Comparison of ENCODE assay signal across 23 mouse cellular contexts in genomic region chr9:57773754-57774153, GRCm38 (mm10). TPM values are rescaled to one million over a fixed set of nuclear protein-coding genes. Genes with fewer than 3 reads are reported as not detected.
DNase-seq lines count a peak whose midpoint lies in the region; ATAC-seq and TF ChIP-seq lines count a peak whose summit lies in the region.
"Had no signal": no experiment of that assay in that cellular context is flagged by ENCODE, and none has a peak within 500 bp of the region (broad histone marks: within the 10 kb centered on the region; RNA-seq: fewer than 3 reads in every experiment).

No protein-coding gene starts in this region.

- peaks cover 82% of the 10 kb centered on the region for H3K4me1 ChIP-seq in erythroblast, embryonic 14.5 days (ENCODE audit: control insufficient read depth)
- peaks cover 7% of the 10 kb centered on the region for H3K4me1 ChIP-seq in cortical plate, adult 2 months (ENCODE audit: control insufficient read depth, insufficient read depth, low read length)
- H3K4me1 ChIP-seq in liver, embryonic 14.5 days (replicated peaks; ENCODE audit: control insufficient read depth in 2 of 2, insufficient read depth in 2 of 2, low read length in 1 of 2) = peaks cover 49 to 61% of the 10 kb centered on the region in 2 experiments
- H3K4me1 ChIP-seq: embryonic facial prominence, embryonic 15.5 days; limb, embryonic 13.5 days; midbrain, embryonic 15.5 days; neural tube, embryonic 15.5 days had no signal

- H3K36me3 ChIP-seq in erythroblast, embryonic 14.5 days (ENCODE audit: control insufficient read depth) = peaks cover 15% of the 10 kb centered on the region
- H3K36me3 ChIP-seq in liver, embryonic 14.5 days (replicated peaks; ENCODE audit: control insufficient read depth, insufficient read depth, low read depth) = no peaks in the 10 kb centered on the region
- H3K36me3 ChIP-seq: embryonic facial prominence, embryonic 15.5 days; forebrain, embryonic 12.5 days; intestine, embryonic 15.5 days; limb, embryonic 13.5 days; midbrain, embryonic 15.5 days; neural tube, embryonic 15.5 days had no signal

- ATAC-seq in erythroblast, adult 5-6 weeks (replicated peaks; ENCODE audit: low FRiP score, poor library complexity, severe bottlenecking) = no peak
- ATAC-seq in liver, embryonic 14.5 days (ENCODE audit: insufficient read depth) = peak; percentile 5; the same call in 1 of the 2 replicates
- ATAC-seq: intestine, embryonic 15.5 days; midbrain, embryonic 15.5 days had no signal

- intact Hi-C loops in left cerebral cortex, adult 2 months (cut with DNase I) = no loop called here
- intact Hi-C loops in left cerebral cortex, postnatal 25 days (cut with DNase I) = no loop called here

- no peaks in the 10 kb centered on the region for H3K27me3 ChIP-seq in erythroblast, embryonic 14.5 days (ENCODE audit: control insufficient read depth)
- no peaks in the 10 kb centered on the region for H3K27me3 ChIP-seq in liver, embryonic 14.5 days (ENCODE audit: control insufficient read depth, insufficient read depth, low read length)
- H3K27me3 ChIP-seq: CH12.LX; embryonic facial prominence, embryonic 15.5 days; forebrain, embryonic 12.5 days; intestine, embryonic 15.5 days; limb, embryonic 13.5 days; megakaryocyte, embryonic 14.5 days; midbrain, embryonic 15.5 days; neural tube, embryonic 15.5 days had no signal

- peak overlapping the region; percentile 45 for H3K4me2 ChIP-seq in liver, embryonic 14.5 days (ENCODE audit: low read depth)
- H3K4me2 ChIP-seq: embryonic facial prominence, embryonic 15.5 days; forebrain, embryonic 12.5 days; hindbrain, embryonic 14.5 days; intestine, embryonic 15.5 days; limb, embryonic 13.5 days; midbrain, embryonic 15.5 days; neural tube, embryonic 15.5 days had no signal

- peak overlapping the region; percentile 91 for H3K27ac ChIP-seq in left cerebral cortex, adult 2 months
- 0 out of 2 replicates have a peak overlapping the region, but pooled peaks have one; percentile 28 for H3K27ac ChIP-seq in cortical plate, adult 2 months (ENCODE audit: insufficient read depth, low read length)
- peak overlapping the region; percentile 100 for H3K27ac ChIP-seq in liver, embryonic 14.5 days
- H3K27ac ChIP-seq: embryonic facial prominence, embryonic 15.5 days; forebrain, embryonic 12.5 days; hindbrain, embryonic 14.5 days; intestine, embryonic 15.5 days; limb, embryonic 13.5 days; midbrain, embryonic 15.5 days; neural tube, embryonic 15.5 days had no signal

- 50% methylated on average over 3 of the region's 3 CpGs for WGBS in liver, embryonic 14.5 days (ENCODE audit: insufficient replicate concordance)

- H3K9ac ChIP-seq in liver, embryonic 14.5 days (replicated peaks) = peak overlapping the region; percentile 52
- H3K9ac ChIP-seq: embryonic facial prominence, embryonic 15.5 days; forebrain, embryonic 12.5 days; hindbrain, embryonic 14.5 days; intestine, embryonic 15.5 days; limb, embryonic 13.5 days; midbrain, embryonic 15.5 days; neural tube, embryonic 15.5 days had no signal

- H3K4me3 ChIP-seq in erythroblast, embryonic 14.5 days (replicated peaks) = peak overlapping the region; percentile 1
- H3K4me3 ChIP-seq in left cerebral cortex, adult 2 months = no peak overlapping the region
- H3K4me3 ChIP-seq in cortical plate, adult 2 months (ENCODE audit: insufficient read depth, low read length) = no peak overlapping the region
- no peak overlapping the region for H3K4me3 ChIP-seq in liver, embryonic 14.5 days (ENCODE audit: insufficient read depth in 1 of 2, low read depth in 2 of 2, low read length in 2 of 2)
- H3K4me3 ChIP-seq: embryonic facial prominence, embryonic 15.5 days; forebrain, embryonic 12.5 days; intestine, embryonic 15.5 days; limb, embryonic 13.5 days; megakaryocyte, embryonic 14.5 days; midbrain, embryonic 15.5 days; neural tube, embryonic 15.5 days had no signal

- DNase-seq in left cerebral cortex, adult 2 months (ENCODE audit: extremely low spot score in 1 of 2, low spot score in 2 of 2) = no peak
- no peak for DNase-seq in left cerebral cortex, postnatal 25 days (ENCODE audit: low spot score in 2 of 2)
- peak in 2 of 3 experiments; percentile 29 to 50 for DNase-seq in liver, embryonic 14.5 days (ENCODE audit: low read depth in 3 of 3, low spot score in 3 of 3)
- no peak for DNase-seq in cerebellum, adult 9-11 months
- DNase-seq in gastrocnemius, adult 18-20 months (ENCODE audit: low spot score) = no peak
- DNase-seq: adrenal gland, postnatal 36 days; cerebellum, adult 18-20 months; gastrocnemius, postnatal 10 days; heart, adult 11 months; right cerebral cortex, postnatal 14 days; spleen, adult 18-20 months had no signal

- no peak for TF ChIP-seq POLR2A in cortical plate, adult 2 months (IDR thresholded peaks at IDR 0.05; ENCODE audit: extremely low read depth, insufficient read depth, low read length)

- TF ChIP-seq CTCF in left cerebral cortex, adult 2 months (IDR thresholded peaks at IDR 0.05) = no peak
- TF ChIP-seq CTCF in cortical plate, adult 2 months (IDR thresholded peaks at IDR 0.05; ENCODE audit: extremely low read depth, insufficient read depth, low read length) = no peak
- no peak for TF ChIP-seq CTCF in liver, embryonic 14.5 days (IDR thresholded peaks at IDR 0.05; ENCODE audit: low read depth)

- 0 out of 2 replicates have a peak, but pooled peaks have one; percentile 34 for TF ChIP-seq EP300 in liver, embryonic 14.5 days (IDR thresholded peaks at IDR 0.05; ENCODE audit: low read depth)

- 0 out of 2 replicates have a peak, but pooled peaks cover 2% of the 10 kb centered on the region for H3K9me3 ChIP-seq in erythroblast, embryonic 14.5 days (ENCODE audit: control insufficient read depth, low read length)
- H3K9me3 ChIP-seq in liver, embryonic 14.5 days (ENCODE audit: control insufficient read depth, low read length) = no peaks in the 10 kb centered on the region
- H3K9me3 ChIP-seq: embryonic facial prominence, embryonic 15.5 days; forebrain, embryonic 12.5 days; intestine, embryonic 15.5 days; megakaryocyte, embryonic 14.5 days; midbrain, embryonic 15.5 days; neural tube, embryonic 15.5 days had no signal

RNA-seq across cellular contexts. Expression of gene Clk3, which starts 8.1 kb away (rescaled TPM):
- 38.9 and 44.4 TPM in 2 replicates for polyA plus RNA-seq in erythroblast, embryonic 14.5 days (2012)
- 234 and 296 TPM in 2 replicates for total RNA-seq in erythroblast, adult 5-6 weeks (2015; ENCODE audit: low replicate concordance)
- 403 and 420 TPM in 2 replicates for total RNA-seq in erythroblast, adult 5-6 weeks (2017; ENCODE audit: low replicate concordance)
- total RNA-seq in left cerebral cortex, adult 2 months (2021) = 10 to 100 TPM; 86.8 to 96.3 TPM
- total RNA-seq in left cerebral cortex, postnatal 25 days (2021) = 10 to 100 TPM; 75.3 to 76.6 TPM
- polyA plus RNA-seq in cortical plate, adult 2 months (2012; rRNA removed) = 160 and 166 TPM in 2 replicates
- 110 and 136 TPM in 2 replicates for polyA plus RNA-seq in liver, embryonic 14.5 days (2012; rRNA removed)
- polyA plus RNA-seq in liver, embryonic 14.5 days (2014; fragmentation: Nextera tagmentation; extraction: Ambion mirVana) = 88.0 and 95.0 TPM in 2 replicates
- 10 to 100 TPM; 36.1 to 45.2 TPM for total RNA-seq in gastrocnemius, adult 18-20 months (2021)

Comparison
In these comparisons a context has a peak if more than half of its experiments do, and no peak if none do; other contexts are left out.
1. DNase-seq: peak in liver, embryonic 14.5 days (2 of 3); none in left cerebral cortex, adult 2 months (0 of 2), left cerebral cortex, postnatal 25 days (0 of 2), cerebellum, adult 9-11 months (single experiment) and gastrocnemius, adult 18-20 months (single experiment).
2. H3K27ac ChIP-seq: peak in every context shown above with its lines; median percentile 100 in liver, embryonic 14.5 days; 91 in left cerebral cortex, adult 2 months; 28 in cortical plate, adult 2 months.